Mouse (Mus musculus) spleen, adult 2 months (tissue): ENCODE results near the gene Mptx1.

Source experiments
- CTCF ChIP-seq: fragments of 200-500 bp; IDR thresholded peaks from 2 replicates; pipeline ENCODE4 v1.5.1; 2011; ENCODE audit warnings: mild to moderate bottlenecking, inconsistent platforms; ENCODE audit not compliant: insufficient read depth, insufficient read length, insufficient replicate concordance; ENCODE audit errors: extremely low read depth
- POLR2A ChIP-seq: fragments of 200-500 bp; IDR thresholded peaks from 2 replicates; pipeline ENCODE4 v1.6.1; 2011; ENCODE audit warnings: low read depth, low read length, inconsistent platforms

GRCm38 (mm10) chr1:174373799-174374198 lies 43.5 kb downstream of the Mptx1 start:
- TF ChIP-seq CTCF (no peak), POLR2A (no peak)
